Mouse (Mus musculus) lung, postnatal 25 days (tissue): Measurements from ENCODE around the gene Fyco1.

Experiments used
- DNase-seq: peaks from one replicate; pipeline ENCODE4 v3.0.0; 2022; ENCODE audit warnings: low spot score

Gene Fyco1

DNA sequence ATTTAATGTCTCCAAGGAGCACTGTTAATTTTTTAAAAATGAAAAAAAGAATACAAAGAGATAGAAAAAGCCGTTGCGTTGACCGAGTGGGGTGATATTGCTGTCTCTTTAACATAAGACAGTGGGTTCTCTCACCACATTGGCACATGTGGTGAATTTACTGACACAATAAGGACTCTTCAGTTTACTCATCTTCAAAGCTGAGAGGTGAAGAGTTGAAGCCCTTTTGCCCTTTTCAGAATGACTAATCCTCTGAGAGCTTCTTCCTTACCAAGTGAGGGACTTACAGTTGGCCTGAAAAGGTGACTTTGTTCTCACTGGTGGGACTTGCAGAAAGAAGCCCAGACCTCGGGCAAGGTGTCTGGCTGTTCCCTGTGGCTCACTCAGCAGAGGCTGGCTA, 110.9 kb downstream of the Fyco1 start:
- no peak for DNase-seq
